Mouse (Mus musculus) adrenal gland (tissue): Measurements from ENCODE around the gene Mtap.

ENCODE experiments used
- intact Hi-C: fragments of 180-260 bp; cut with DNase I; formaldehyde crosslinking; loops from one replicate; pipeline ENCODE4 v1.15.1; 2025

Mtap gene

DNA sequence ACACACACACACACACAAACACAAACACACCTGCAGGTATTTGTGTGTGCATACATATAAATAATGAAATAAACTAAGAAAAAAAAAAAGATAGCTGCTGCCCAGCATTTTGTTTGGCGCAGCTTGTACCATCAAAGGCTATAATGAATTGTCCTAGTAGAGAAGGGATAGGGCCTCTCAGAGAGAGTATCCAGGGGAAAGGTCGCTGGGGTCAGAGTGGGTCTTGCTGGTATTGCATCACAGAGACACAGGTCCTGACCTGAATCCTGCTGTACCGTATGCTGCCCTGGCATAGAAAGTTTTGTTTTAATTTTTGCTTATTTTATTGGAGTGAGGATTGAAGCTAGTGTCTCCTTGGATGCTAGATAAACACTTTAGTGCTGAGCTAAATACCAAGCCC is 566 bp upstream of the Mtap start:
- intact Hi-C loops, result no loop called here

DNA sequence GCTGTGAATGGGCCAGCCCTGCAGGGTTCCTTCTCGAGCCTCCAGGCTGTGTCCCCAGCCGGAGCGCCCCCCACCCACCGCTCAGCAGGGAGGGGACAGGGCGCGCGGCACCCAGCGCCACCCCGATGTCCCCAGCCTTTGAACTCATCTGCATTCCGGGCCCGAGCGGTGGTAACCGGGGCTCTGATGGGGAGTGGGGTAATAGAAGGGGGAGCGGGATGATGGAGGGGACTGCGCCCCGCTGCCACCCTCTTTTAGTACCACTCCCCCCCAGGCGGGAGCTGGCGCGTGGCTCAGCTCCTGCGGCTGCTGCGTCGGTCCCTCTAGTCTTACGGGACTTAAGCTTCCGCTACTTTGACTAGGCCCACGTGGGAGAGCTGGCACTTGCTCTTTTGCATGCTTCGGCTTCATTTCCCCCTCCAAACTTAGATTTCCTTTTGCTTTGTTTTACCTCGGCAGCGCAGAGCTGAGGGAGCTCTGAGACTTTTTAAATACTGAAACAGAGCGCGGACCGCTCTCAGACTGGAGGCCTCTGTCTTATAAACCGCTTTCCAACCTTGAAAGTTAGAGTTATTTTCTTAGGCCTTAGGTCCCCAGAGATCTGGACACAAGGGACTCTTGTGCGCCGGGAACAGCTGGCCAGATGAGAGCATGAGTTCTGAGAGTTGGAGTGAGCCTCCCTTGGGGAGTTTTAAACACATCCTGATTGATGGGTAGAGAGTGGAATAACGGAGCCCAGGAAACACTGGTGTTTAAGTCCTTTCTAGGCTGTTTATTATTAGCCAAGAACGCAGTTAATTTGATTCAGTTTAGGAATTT is 829 bp downstream of the Mtap start:
- intact Hi-C loops, result no loop called here

DNA sequence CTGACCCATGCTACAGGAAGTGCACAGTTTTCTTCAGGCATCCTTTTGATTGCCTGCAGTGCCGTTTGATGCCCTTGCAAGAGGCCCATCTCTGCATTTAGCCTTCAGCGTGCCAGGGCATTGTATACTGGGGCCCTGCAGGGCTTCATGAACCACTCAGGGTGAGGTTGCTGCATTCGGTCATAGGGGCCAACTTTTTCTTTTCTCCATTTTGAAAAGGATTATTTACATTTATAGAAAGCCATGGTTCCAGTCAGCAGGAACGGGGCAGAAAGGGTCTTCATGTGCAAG is 1.4 kb downstream of the Mtap start:
- intact Hi-C loops, result no loop called here

DNA sequence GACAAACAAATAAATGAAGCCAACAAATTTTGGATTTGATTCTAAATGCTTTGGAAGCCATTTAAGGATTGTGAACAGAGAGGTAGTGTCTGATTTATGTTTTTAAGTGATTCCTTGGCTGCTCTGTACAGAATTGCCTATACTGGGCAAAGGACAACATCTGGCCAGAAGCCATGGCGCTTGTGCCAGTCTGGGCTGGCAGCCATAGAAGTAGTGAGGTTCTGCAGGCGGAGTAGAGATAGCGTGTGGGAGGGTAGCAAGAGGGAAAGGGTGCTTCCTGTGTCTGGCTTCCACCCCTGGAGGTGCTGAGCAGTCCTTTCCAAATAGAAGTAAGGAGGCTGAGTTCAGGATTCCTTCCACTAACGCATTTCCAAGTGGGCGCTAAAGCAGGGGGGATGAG is 3.9 kb downstream of the Mtap start:
- intact Hi-C loops, result loop anchor here (10.0 kb wide), 2 partner anchors 304 to 554 kb away; no protein-coding TSS in a partner anchor

DNA sequence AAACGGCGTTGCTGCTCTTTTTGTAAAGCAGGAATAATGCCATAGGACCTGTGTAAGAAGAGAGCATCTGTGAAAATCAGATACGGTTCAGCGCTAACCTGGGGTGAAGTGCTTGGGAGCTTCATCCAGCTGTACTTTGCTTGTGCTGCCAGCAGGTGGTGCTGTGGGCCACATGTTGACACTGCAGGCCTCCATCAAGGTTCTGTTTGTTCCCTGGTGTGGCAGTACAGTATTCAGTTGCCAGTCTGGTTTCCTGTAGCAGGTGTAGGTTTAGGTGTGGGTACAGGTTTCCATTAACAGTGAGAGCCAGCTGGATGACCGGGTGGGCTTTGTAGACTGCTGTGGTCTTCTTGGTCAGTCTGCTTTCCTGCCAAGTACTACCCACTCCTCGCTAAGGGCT is 8.5 kb downstream of the Mtap start:
- intact Hi-C loops, result loop anchor here (1.0 to 10.0 kb wide), 3 partner anchors 299 to 549 kb away; no protein-coding TSS in a partner anchor

DNA sequence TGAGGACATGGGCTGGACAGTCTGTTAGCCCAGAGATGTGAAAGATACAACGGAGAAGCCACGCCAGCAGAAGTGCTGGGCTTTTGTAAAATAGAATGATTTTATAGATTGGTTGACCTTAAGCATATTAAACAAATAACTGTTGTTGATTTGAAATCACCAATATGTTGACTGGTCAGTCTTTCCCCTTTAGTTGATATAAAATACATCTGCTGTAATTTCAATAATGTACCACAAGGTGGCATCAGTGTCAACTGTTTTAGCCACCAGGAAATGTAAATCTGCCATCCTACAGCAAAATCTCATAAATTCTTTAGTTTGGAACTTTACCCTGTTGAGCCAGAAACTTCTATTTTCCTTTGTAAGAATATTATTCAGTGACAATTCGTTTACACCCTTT is 9.4 kb downstream of the Mtap start:
- intact Hi-C loops, result loop anchor here (10.0 kb wide), 2 partner anchors 299 to 549 kb away; no protein-coding TSS in a partner anchor

DNA sequence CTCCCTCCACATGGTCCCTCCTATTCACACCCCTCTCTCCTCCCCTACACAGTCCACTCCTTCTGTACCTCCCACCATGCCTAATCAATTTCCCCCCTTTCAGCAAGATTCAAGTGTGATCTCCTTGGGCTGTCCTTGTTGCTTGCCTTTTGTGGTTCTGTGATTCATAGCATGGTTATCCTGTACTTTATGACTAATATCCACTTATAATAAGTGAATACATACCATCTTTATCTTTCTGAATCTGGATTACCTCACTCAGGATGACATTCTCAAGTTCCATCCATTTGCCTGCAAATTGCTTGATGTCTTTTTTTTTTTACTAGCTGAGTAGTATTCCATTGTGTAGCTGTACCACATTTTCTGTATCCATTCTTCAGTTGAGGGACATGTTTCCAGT is 12.3 kb downstream of the Mtap start:
- intact Hi-C loops, result loop anchor here (10.0 kb wide), 2 partner anchors 296 to 546 kb away; no protein-coding TSS in a partner anchor

DNA sequence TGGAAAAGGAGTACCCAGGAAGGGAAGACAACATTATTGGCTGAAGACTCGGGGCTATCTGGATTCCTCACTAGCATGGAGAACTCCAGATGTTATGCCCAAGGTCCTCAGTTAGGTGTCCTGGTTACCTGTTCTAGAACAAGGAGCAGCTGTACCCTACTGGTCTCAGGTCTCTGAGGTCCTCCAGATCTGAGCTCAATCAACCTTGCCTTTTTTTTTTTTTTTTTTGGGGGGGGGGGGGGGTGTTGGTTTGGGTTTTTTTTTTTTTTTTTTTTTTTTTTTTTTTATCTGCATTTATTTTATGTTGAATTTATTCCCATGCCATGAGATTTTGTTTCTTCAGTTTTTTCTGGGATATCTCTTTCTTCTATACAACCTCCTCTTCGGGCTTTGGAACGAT is 24.5 kb downstream of the Mtap start:
- intact Hi-C loops, result no loop called here

DNA sequence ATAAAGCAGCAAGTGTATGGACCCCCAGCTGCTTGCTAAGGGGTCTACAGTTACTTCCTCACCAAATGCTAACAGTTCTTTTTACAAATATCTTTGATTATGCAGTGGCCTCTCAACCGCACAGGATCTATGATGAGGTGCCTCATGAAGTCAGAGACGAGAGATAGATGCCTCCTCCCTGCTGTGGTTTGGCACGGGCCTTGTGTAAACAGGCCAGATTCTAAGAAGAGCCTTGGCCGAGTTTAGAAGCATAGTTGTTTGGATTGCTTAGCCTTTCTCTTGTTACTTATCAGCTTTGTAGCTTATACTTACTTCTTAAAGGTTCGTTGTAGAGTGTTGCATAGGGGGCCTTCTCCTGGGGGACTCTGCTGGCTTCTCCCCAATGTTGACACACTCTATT is 25.6 kb downstream of the Mtap start:
- intact Hi-C loops, result no loop called here

DNA sequence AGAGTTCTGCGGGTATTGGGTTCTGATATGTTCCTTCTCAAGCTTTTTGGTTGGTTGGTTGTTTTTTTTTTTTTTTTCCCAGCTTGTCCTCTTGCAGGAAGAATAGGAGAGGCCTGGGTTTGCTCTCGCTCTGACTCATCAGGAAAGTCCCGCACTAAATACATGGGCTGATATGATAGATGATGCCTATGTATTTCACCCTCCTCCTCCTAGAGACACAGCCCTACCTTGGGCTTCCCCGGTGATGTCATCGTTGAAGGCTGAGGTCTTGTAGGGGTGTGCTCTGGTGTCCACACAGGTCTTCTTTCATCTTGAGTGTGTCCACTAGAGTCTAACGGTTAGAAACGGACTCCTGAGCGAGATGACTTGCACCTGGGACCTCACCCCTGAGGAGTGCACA is 26.7 kb downstream of the Mtap start:
- intact Hi-C loops, result no loop called here

DNA sequence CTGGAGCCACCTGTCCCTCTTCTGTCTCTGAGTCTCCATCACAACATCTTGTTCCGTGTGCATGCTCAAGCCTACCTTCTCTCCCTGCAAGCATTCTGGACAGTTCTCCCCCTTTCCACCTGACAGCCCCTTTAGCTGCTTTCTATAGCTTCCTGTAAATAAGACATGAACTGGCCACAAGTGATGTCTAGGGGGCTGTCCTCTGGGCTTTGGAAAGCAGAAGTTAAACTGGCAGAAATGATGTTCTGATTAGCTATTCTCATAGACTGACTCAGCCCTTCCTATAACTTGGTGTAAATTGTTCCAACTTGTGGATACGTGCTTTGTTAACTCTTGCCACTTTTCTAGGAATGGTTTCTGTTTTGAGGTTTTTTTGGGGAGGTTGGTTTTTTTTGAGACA is 27.8 kb downstream of the Mtap start:
- intact Hi-C loops, result no loop called here

DNA sequence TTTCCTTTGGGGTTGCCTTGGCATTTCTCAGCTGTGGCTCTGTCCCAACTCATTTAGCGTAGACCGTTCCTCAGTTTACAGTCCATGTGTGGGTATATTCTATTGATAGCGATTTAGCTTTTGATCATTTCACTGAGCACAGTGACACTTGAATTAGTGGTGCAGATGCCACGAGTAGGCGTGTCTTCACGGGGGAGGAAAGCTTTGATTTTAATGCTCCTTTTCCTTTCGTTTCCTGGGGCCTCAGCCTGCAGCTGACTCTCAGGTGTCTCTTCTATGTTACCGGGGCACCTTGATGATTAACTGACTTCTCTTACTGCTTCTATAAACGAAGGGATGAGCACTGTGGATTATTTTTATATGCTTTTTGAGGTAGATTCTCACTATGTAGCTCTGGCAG is 32.0 kb downstream of the Mtap start:
- intact Hi-C loops, result no loop called here

DNA sequence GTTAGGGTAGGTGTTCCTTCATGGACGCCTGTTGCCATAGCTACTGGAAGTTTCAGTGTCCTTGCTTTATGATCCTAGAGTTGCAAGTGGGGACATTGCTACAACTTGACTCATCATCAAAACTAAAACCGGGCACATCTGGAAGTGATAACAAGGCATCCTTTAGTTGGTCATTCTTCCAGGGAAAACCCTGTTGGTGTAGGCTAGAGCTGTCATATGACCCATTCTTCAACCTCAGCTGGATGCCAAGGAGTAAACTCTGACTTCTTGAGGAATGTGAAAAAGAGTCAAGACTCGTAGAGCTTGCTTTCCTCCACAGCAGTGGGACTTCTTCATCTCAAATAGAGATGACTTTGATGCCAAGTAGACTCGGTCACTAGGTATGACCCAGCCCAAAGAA is 32.8 kb downstream of the Mtap start:
- intact Hi-C loops, result no loop called here

DNA sequence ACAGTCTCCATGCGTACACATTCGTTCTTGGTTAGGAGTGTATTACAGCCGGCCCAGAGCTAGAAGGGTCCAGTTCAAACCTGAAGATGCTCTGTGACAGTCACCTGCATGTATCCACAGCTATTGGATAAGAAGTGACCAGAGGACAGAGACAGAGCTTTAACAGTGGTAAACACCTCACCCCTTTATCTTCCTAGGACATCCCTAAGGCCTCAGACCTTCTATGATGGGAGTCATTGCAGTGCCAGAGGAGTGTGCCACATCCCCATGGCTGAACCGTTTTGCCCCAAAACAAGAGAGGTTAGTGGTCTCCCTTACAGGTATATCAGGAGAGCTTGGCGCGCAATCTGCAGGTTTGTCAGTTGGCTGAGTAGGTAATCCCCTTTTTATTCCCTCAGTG is 34.0 kb downstream of the Mtap start:
- intact Hi-C loops, result no loop called here

DNA sequence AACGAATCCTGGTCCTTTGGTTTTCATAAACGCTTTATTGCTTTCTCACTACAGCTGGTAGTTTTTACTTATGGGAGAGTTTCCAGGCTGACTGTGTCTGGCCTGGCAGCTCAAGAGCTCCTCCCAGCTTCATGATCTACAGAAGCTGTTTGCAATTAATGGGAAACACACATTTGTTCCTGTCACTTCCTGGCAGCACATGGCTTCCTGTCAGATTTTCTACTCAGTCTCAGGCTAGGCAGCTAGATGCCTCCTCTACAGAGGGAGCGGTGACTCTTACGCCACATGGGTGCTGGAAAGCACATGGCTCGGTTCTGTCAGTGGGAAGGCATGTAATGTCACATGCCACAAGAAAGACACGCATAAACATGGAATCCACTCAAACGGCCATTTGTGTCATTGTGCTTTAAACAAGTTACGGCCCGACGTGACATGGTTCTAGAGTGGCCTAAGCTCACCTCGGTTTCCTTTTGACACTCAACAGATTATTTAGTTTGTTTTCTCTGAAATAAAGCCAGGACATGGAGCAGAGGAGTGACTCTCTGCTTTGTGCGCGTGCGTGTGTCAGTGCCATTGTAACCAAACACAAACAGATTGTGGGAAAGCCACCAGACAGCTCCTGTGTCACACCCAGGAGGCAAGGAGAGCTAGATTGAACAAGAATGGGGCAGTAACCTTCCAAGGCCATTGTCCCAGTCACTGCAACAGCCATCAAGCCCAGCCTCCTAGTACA is 36.1 kb downstream of the Mtap start:
- intact Hi-C loops, result no loop called here

DNA sequence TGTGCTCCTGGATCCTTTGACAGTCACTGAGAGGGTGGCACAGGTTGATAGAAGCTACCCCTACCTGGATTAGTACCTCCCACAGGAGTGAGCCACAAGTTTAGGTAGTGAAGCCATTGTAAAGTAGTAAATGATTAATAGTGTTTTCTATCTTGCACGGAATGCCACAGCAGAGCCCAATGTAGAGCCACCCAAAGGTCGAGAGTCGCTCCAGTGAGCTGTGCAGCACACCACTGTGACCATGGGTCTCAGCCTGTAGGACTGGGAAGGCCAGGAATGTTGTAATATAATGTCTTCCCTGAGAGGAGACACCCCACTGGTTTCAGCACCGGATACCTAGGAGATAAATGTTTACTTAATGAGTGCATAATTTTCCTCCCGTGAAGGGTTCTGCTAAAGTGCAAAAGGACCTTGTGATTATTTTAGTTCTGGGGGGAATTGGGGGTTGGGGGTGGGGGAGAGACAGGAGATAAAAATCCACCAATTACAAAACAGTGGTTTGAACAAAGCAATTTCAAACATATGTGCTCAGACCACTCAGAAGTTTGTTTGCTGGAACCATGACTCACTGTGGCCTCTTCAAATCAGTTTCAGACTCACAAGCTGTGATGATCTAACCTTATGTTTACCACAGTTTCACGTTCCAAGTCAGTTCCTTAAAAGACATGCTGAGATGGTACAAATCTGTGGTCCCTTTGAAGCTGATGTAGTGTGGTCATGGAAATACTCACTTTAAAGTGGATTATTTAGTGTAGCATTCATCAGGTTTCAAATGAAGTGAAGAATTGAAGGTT is 40.8 kb downstream of the Mtap start:
- intact Hi-C loops, result no loop called here

DNA sequence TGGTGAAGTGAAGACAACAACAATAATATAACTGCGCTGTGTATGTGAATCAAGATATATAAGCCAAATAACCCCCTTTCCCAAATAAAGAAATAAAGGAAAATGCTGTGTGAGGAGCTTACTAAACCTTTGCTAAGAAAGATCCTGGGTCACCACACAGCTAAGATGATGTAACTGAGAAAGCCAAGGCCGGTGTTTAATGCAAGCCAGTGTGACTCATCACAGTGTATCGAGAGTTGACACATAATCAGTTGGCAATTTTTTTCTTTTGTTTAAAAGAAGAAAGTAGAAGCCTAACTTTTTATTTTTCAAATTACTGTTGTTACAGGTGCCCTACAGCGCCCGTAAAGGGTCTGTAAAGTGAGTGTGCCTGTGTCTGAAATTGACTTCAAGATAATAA is 43.2 kb downstream of the Mtap start:
- intact Hi-C loops, result no loop called here

DNA sequence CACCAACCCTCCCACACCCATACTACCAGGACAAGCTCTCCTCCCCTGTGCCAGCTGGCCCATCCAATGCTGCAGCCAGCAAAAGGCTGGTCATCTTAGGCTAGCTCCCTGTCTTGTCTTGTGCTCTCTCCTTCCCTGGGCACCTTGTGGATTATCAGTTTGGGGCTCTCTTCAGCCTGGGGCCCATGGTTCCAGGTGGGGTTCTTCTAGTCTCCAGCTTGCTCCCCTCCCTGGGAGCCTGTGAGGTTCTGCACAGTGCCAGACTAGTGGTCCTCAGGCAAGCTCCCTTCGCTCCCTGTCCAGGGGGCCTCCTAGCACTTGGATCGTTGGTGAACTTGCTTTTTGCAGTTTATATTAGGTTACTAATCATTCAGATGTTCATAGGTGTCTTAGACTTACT is 44.7 kb downstream of the Mtap start:
- intact Hi-C loops, result no loop called here

DNA sequence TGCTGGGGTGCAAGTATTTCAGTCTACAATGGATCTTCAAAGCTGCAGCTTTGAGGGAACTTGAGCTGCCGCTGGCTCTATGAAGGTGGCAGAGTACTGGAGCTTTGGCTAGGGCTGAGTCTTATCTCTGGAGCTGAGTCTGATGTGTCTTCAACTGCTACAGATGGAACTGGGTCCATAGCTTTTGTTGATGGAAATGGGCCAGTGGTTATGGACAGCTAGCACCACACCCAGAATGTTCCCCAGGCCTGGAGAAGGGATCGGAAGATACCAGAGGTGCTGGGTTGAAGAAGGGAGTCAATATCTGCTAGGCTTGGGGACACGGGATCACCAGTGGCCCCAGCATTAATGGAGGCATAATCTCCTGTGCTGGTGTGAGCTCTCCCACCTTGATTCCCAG is 45.6 kb downstream of the Mtap start:
- intact Hi-C loops, result no loop called here

DNA sequence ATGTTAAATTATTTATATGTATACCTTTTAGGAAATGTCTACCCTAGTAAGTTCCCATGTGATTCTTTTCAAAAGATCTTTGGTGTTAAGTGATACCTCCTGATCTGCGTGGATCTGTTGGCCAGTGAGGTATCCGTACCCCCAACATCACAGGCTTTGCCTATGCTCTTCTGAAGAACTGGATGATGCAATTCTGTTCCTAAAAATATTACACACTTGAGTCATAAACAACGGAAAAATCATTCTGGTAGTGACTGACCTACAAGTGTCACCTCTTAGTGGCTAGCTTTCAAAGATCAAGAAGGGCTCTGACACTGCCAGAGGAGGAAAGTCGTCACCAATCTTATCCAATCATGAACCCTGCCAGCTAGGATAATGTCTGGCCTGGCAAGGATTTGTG is 58.6 kb downstream of the Mtap start:
- intact Hi-C loops, result no loop called here

DNA sequence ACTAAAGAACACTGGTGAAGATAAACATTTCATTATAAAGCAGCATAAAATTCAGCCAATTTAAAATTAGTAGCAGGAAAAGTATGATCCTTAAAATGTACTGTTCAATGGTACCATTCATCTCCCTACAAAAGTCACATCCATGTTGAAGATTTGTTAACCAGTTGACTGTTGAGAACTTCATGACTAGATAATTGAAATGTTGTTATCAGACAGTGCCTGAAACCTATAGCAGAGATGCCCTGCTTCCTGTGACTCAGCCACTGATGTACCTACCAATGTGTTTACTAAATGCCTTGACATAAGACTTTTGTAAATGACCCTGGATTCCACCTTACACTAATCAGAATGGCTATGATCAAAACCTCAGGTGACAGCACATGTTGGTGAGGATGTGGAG is 60.2 kb downstream of the Mtap start:
- intact Hi-C loops, result no loop called here

DNA sequence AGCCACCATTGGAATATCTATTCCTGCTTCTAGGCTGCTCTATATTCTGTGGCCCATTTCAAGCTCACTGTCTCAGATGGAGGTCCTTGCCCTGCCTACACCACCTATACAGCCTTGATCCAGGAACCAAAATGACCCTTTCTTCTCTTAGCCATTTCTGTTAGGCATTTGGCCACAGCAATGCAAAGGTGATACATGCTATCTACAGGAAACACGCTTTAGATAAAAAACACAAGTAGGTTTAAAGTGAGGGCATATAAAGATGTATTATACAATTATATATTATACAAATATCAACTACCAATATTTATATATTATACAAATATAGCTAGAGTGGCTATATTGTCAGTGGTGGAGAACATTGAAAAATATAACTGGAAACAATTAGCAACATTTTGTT is 63.9 kb downstream of the Mtap start:
- intact Hi-C loops, result no loop called here
